Mouse (Mus musculus): ENCODE measurements around the gene Ascl3.

DNA sequence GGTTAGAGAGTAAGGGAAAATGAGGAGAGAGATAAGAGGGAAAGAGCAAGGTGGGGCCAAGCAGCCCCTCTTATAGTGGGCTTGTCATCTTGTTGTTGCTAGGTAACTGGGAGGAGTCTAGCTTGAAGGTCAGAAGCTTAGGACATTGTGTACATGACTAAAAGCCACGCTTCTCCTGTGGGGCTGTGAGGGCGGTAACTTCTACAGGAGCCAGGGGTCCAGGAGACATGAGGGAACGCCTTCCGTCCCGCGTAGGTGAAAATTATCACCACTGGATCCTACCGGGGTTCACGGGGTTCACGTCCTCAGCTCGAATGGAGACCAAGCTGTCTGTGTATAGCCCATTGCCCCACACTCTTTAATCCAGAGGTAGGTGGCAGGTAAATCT, 36.2 kb downstream of the Ascl3 start:
- TF ChIP-seq GATA1 (IDR thresholded peaks at IDR 0.05; ENCODE audit: borderline replicate concordance, low read length) (no peak), FLI1 (IDR thresholded peaks at IDR 0.05; ENCODE audit: low read length) (no peak)

Data from megakaryocyte, embryonic 14.5 days (primary cell).